17 mouse cellular contexts compared by ENCODE assay signal in the genomic region with DNA sequence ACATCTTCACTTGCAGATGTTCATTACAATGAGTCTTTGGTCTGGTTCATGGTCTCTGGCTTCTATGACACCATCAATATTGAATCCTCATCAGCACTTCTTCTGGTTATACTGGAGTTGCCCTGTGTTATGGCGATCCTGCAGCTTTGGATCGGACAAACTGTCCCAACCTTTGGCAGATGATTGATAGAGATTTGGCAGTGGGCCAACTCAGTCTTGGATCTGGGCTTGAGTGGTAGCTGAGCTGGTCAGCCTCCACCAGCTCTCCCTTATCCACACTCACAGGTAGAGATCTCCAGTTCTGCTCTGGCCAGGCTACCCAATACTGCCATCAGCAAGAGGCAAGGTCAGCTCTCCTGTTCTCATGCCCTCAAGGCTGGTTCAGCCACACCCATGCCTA.
DNase-seq lines count a peak whose midpoint lies in the region; ATAC-seq and TF ChIP-seq lines count a peak whose summit lies in the region.
"Had no signal": no experiment of that assay in that cellular context is flagged by ENCODE, and none has a peak within 500 bp of the region (broad histone marks: within the 10 kb centered on the region; RNA-seq: fewer than 3 reads in every experiment).

No protein-coding gene starts in this region.

- H3K27me3 ChIP-seq in midbrain, embryonic 11.5 days (ENCODE audit: control insufficient read depth, insufficient read depth, low read length), result no peaks in the 10 kb centered on the region
- H3K27me3 ChIP-seq in midbrain, embryonic 15.5 days (replicated peaks), result no peaks in the 10 kb centered on the region
- no peaks in the 10 kb centered on the region for H3K27me3 ChIP-seq in kidney, postnatal 0 days (ENCODE audit: insufficient read depth, low read length)
- H3K27me3 ChIP-seq: heart, embryonic 12.5 days; limb, embryonic 12.5 days; neural tube, embryonic 15.5 days had no signal

- no peaks in the 10 kb centered on the region for H3K9me3 ChIP-seq in midbrain, embryonic 11.5 days (ENCODE audit: control insufficient read depth, low read length)
- no peaks in the 10 kb centered on the region for H3K9me3 ChIP-seq in midbrain, embryonic 15.5 days
- H3K9me3 ChIP-seq in kidney, postnatal 0 days (replicated peaks; ENCODE audit: low read length), result no peaks in the 10 kb centered on the region
- H3K9me3 ChIP-seq: heart, embryonic 12.5 days; limb, embryonic 12.5 days; midbrain, embryonic 10.5 days; neural tube, embryonic 15.5 days had no signal

- no peak overlapping the region for H3K4me3 ChIP-seq in midbrain, embryonic 11.5 days (ENCODE audit: low read depth, low read length)
- H3K4me3 ChIP-seq in midbrain, embryonic 15.5 days, result no peak overlapping the region
- no peak overlapping the region for H3K4me3 ChIP-seq in kidney, postnatal 0 days (replicated peaks; ENCODE audit: low read depth, low read length)
- H3K4me3 ChIP-seq: erythroblast, embryonic 14.5 days; gastrocnemius, adult 2 months; heart, embryonic 12.5 days; left cerebral cortex, adult 2 months; limb, embryonic 12.5 days; midbrain, embryonic 10.5 days; myocyte; neural tube, embryonic 15.5 days had no signal

- intact Hi-C loops in heart, postnatal 36 days (cut with DNase I), result no loop called here

- no peak for TF ChIP-seq CTCF in kidney, postnatal 0 days (IDR thresholded peaks at IDR 0.05; ENCODE audit: low read depth)

- H3K27ac ChIP-seq in midbrain, embryonic 11.5 days (ENCODE audit: low read depth, low read length), result no peak overlapping the region
- no peak overlapping the region for H3K27ac ChIP-seq in midbrain, embryonic 15.5 days
- H3K27ac ChIP-seq in kidney, postnatal 0 days, result no peak overlapping the region
- H3K27ac ChIP-seq: gastrocnemius, adult 2 months; left cerebral cortex, adult 2 months; limb, embryonic 12.5 days; midbrain, embryonic 10.5 days; neural tube, embryonic 15.5 days had no signal

- H3K36me3 ChIP-seq in midbrain, embryonic 11.5 days (ENCODE audit: control insufficient read depth, insufficient read depth, low read length), result no peaks in the 10 kb centered on the region
- no peaks in the 10 kb centered on the region for H3K36me3 ChIP-seq in midbrain, embryonic 15.5 days (replicated peaks)
- no peaks in the 10 kb centered on the region for H3K36me3 ChIP-seq in kidney, postnatal 0 days (ENCODE audit: insufficient read depth, low read length)
- H3K36me3 ChIP-seq: heart, embryonic 12.5 days; limb, embryonic 12.5 days; midbrain, embryonic 10.5 days; neural tube, embryonic 15.5 days had no signal

- ATAC-seq in midbrain, embryonic 11.5 days (ENCODE audit: low FRiP score), result no peak
- ATAC-seq in midbrain, embryonic 15.5 days (replicated peaks), result no peak
- 0 out of 2 replicates have a peak, but pooled peaks have one; percentile 33 for ATAC-seq in kidney, postnatal 0 days (replicated peaks; ENCODE audit: low FRiP score, low read depth)
- ATAC-seq: forebrain, embryonic 16.5 days; inflammation-experienced regulatory T-cells, adult 6 months had no signal

- no peak overlapping the region for H3K4me2 ChIP-seq in midbrain, embryonic 11.5 days
- no peak overlapping the region for H3K4me2 ChIP-seq in midbrain, embryonic 15.5 days
- H3K4me2 ChIP-seq in kidney, postnatal 0 days (ENCODE audit: low read length), result no peak overlapping the region
- H3K4me2 ChIP-seq: heart, embryonic 12.5 days; limb, embryonic 12.5 days; neural tube, embryonic 15.5 days had no signal

- no peaks in the 10 kb centered on the region for H3K4me1 ChIP-seq in midbrain, embryonic 11.5 days (ENCODE audit: control insufficient read depth, insufficient read depth, low read length)
- no peaks in the 10 kb centered on the region for H3K4me1 ChIP-seq in midbrain, embryonic 15.5 days
- H3K4me1 ChIP-seq in kidney, postnatal 0 days (replicated peaks; ENCODE audit: insufficient read depth, low read length), result no peaks in the 10 kb centered on the region
- H3K4me1 ChIP-seq: heart, embryonic 12.5 days; limb, embryonic 12.5 days; midbrain, embryonic 10.5 days; neural tube, embryonic 15.5 days had no signal

- DNase-seq in heart, postnatal 4 days, result peak; percentile 6
- DNase-seq in heart, postnatal 36 days, result no peak
- DNase-seq in midbrain, embryonic 11.5 days (ENCODE audit: low spot score, missing footprints), result peak; percentile 39
- DNase-seq in kidney, postnatal 0 days (ENCODE audit: low spot score), result no peak
- no peak for DNase-seq in spleen, postnatal 10 days (ENCODE audit: low spot score in 2 of 2)
- DNase-seq in urinary bladder, postnatal 4 days (ENCODE audit: low spot score in 2 of 2), result no peak
- DNase-seq: gastrocnemius, adult 2 months had no signal

- 93% methylated on average over 2 of the region's 2 CpGs for WGBS in midbrain, embryonic 11.5 days
- 79% methylated on average over 2 of the region's 2 CpGs for WGBS in midbrain, embryonic 15.5 days
- WGBS in kidney, postnatal 0 days, result 54% methylated on average over 2 of the region's 2 CpGs

- H3K9ac ChIP-seq in midbrain, embryonic 11.5 days (ENCODE audit: low read length), result no peak overlapping the region
- no peak overlapping the region for H3K9ac ChIP-seq in midbrain, embryonic 15.5 days
- no peak overlapping the region for H3K9ac ChIP-seq in kidney, postnatal 0 days (ENCODE audit: low read depth, low read length)
- H3K9ac ChIP-seq: heart, embryonic 12.5 days; limb, embryonic 12.5 days; neural tube, embryonic 15.5 days had no signal

Comparison
In these comparisons a context has a peak if more than half of its experiments do, and no peak if none do; other contexts are left out.
1. DNase-seq: peak in heart, postnatal 4 days (single experiment) and midbrain, embryonic 11.5 days (single experiment); none in heart, postnatal 36 days (0 of 2), kidney, postnatal 0 days (single experiment), spleen, postnatal 10 days (0 of 2) and urinary bladder, postnatal 4 days (0 of 2).